Mouse (Mus musculus) stomach, embryonic 16.5 days (tissue): ENCODE data around the gene Atxn2l. TPM values are rescaled to one million over a fixed set of nuclear protein-coding genes. Genes with fewer than 3 reads are reported as not detected.

ENCODE experiments used
- ATAC-seq: fragments of 200-750 bp; cut with Nextera tagmentation; 2 replicates; pipeline ENCODE4 v1.8.0; 2017; ENCODE audit warnings: moderate number of reproducible peaks, moderate TSS enrichment; ENCODE audit not compliant: insufficient read depth, low FRiP score
- H3K27ac ChIP-seq: fragments of 300-500 bp; sonication (generic); 2 replicates; pipeline ENCODE4 v1.5.1; 2014; ENCODE audit warnings: low read length
- H3K27me3 ChIP-seq: fragments of 300-500 bp; sonication (generic); 2 replicates; pipeline ENCODE4 v1.6.1; 2014; ENCODE audit warnings: low read length, control low read depth, mixed read lengths; ENCODE audit not compliant: control insufficient read depth, insufficient read depth
- H3K36me3 ChIP-seq: fragments of 300-500 bp; sonication (generic); 2 replicates; pipeline ENCODE4 v1.6.1; 2014; ENCODE audit warnings: low read length; ENCODE audit not compliant: control insufficient read depth, insufficient read depth
- H3K4me1 ChIP-seq: fragments of 300-500 bp; sonication (generic); 2 replicates; pipeline ENCODE4 v1.6.1; 2014; ENCODE audit warnings: low read length, control low read depth, mixed read lengths; ENCODE audit not compliant: control insufficient read depth, insufficient read depth
- H3K4me2 ChIP-seq: fragments of 300-500 bp; sonication (generic); 2 replicates; pipeline ENCODE4 v1.6.1; 2014; ENCODE audit warnings: low read depth, low read length, mixed read lengths
- H3K4me3 ChIP-seq: fragments of 300-500 bp; sonication (generic); replicated peaks from 2 replicates; pipeline ENCODE4 v1.5.1; 2014; ENCODE audit warnings: mild to moderate bottlenecking, low read length
- H3K9ac ChIP-seq: fragments of 300-500 bp; sonication (generic); 2 replicates; pipeline ENCODE4 v1.6.1; 2014; ENCODE audit warnings: low read length
- H3K9me3 ChIP-seq: fragments of 300-500 bp; sonication (generic); replicated peaks from 2 replicates; pipeline ENCODE4 v1.6.1; 2016; ENCODE audit warnings: low read length, control low read depth; ENCODE audit not compliant: control insufficient read depth
- WGBS: fragments of 180-500 bp; shearing (Covaris S2); extraction: QIAGEN DNeasy Blood & Tissue Kit; methylation state at CpG from one replicate; pipeline ENCODE4 v1.1.7; 2014; 5-methylcytosine and 5-hydroxymethylcytosine counted together
- polyA plus RNA-seq: library from polyadenylated mRNA; unstranded; fragments of >200 nt; fragmentation: Nextera tagmentation; extraction: Ambion mirVana; gene quantifications from 2 replicates; pipeline ENCODE4 v1.2.1, GENCODE M21; 2015

Gene Atxn2l
- polyA plus RNA-seq, 1 experiment from 2014 or later = 33.4 TPM

GRCm38 (mm10) chr7:126449991-126450390, 53.2 kb downstream of the Atxn2l start:
- Histone ChIP-seq H3K27me3 (no peaks in the 10 kb centered on the region), H3K36me3 (no peaks in the 10 kb centered on the region), H3K4me2 (no peak overlapping the region), H3K4me1 (no peaks in the 10 kb centered on the region), H3K9me3 (no peaks in the 10 kb centered on the region), H3K9ac (no peak overlapping the region), H3K4me3 (no peak overlapping the region), H3K27ac (no peak overlapping the region)
- WGBS = 87% methylated on average over 18 of the region's 18 CpGs
- no peak for ATAC-seq

- Histone ChIP-seq H3K4me1 (no peaks in the 10 kb centered on the region), H3K4me3 (no peak overlapping the region), H3K9me3 (no peaks in the 10 kb centered on the region), H3K36me3 (no peaks in the 10 kb centered on the region), H3K27ac (no peak overlapping the region), H3K9ac (no peak overlapping the region), H3K4me2 (no peak overlapping the region), H3K27me3 (no peaks in the 10 kb centered on the region)
- 89% methylated on average over 19 of the region's 19 CpGs for WGBS
- no peak for ATAC-seq
Observed at GRCm38 (mm10) chr7:126448481-126448880, 54.8 kb downstream of the Atxn2l start.

- Histone ChIP-seq H3K4me3 (no peak overlapping the region), H3K4me1 (no peaks in the 10 kb centered on the region), H3K9me3 (no peaks in the 10 kb centered on the region), H3K27ac (no peak overlapping the region), H3K4me2 (no peak overlapping the region), H3K9ac (no peak overlapping the region), H3K27me3 (no peaks in the 10 kb centered on the region), H3K36me3 (no peaks in the 10 kb centered on the region)
- no peak for ATAC-seq
- WGBS = 91% methylated on average over 21 of the region's 21 CpGs
Observed at GRCm38 (mm10) chr7:126446217-126446616, 57.0 kb downstream of the Atxn2l start.

- H3K36me3 ChIP-seq = no peaks in the 10 kb centered on the region
- ATAC-seq = no peak
- no peak overlapping the region for H3K9ac ChIP-seq
- H3K27me3 ChIP-seq = no peaks in the 10 kb centered on the region
- H3K27ac ChIP-seq = no peak overlapping the region
- no peak overlapping the region for H3K4me2 ChIP-seq
- no peaks in the 10 kb centered on the region for H3K9me3 ChIP-seq
- H3K4me1 ChIP-seq = no peaks in the 10 kb centered on the region
- 93% methylated on average over 15 of the region's 15 CpGs for WGBS
- no peak overlapping the region for H3K4me3 ChIP-seq
Observed at GRCm38 (mm10) chr7:126445104-126445815, 58.0 kb downstream of the Atxn2l start.

GRCm38 (mm10) chr7:126444536-126444935, 58.7 kb downstream of the Atxn2l start:
- no peaks in the 10 kb centered on the region for H3K27me3 ChIP-seq
- H3K27ac ChIP-seq = no peak overlapping the region
- WGBS = 94% methylated on average over 9 of the region's 9 CpGs
- no peak overlapping the region for H3K9ac ChIP-seq
- no peaks in the 10 kb centered on the region for H3K4me1 ChIP-seq
- H3K9me3 ChIP-seq = no peaks in the 10 kb centered on the region
- H3K4me2 ChIP-seq = no peak overlapping the region
- H3K4me3 ChIP-seq = no peak overlapping the region
- H3K36me3 ChIP-seq = no peaks in the 10 kb centered on the region
- ATAC-seq = no peak

- H3K9ac ChIP-seq = no peak overlapping the region
- ATAC-seq = no peak
- no peaks in the 10 kb centered on the region for H3K36me3 ChIP-seq
- no peak overlapping the region for H3K4me2 ChIP-seq
- no peaks in the 10 kb centered on the region for H3K9me3 ChIP-seq
- WGBS = 94% methylated on average over 10 of the region's 10 CpGs
- no peak overlapping the region for H3K4me3 ChIP-seq
- H3K27me3 ChIP-seq = no peaks in the 10 kb centered on the region
- no peaks in the 10 kb centered on the region for H3K4me1 ChIP-seq
- no peak overlapping the region for H3K27ac ChIP-seq
Observed at GRCm38 (mm10) chr7:126443997-126444396, 59.2 kb downstream of the Atxn2l start.

Other genes with a start within 250 kb of the Atxn2l start
- 8.1 and 9.7 TPM in 2 replicates for gene Sbk1, start 230.8 kb downstream of the Atxn2l start, polyA plus RNA-seq
- gene Lat, start 133.9 kb downstream of the Atxn2l start, polyA plus RNA-seq = 0.51 and 2.0 TPM in 2 replicates
- gene Spns1, start 126.0 kb downstream of the Atxn2l start, polyA plus RNA-seq = 48.1 and 52.4 TPM in 2 replicates
- gene Nfatc2ip, start 106.7 kb downstream of the Atxn2l start, polyA plus RNA-seq = 1.1 and 1.4 TPM in 2 replicates
- gene Cd19, start 88.5 kb downstream of the Atxn2l start, polyA plus RNA-seq = 0.62 and 0.75 TPM in 2 replicates
- gene Rabep2, start 74.7 kb downstream of the Atxn2l start, polyA plus RNA-seq = 28.0 and 31.5 TPM in 2 replicates
- gene Atp2a1, start 40.3 kb downstream of the Atxn2l start, polyA plus RNA-seq = 4.0 and 110 TPM in 2 replicates
- 40.9 and 42.1 TPM in 2 replicates for gene Sh2b1, start 28.0 kb downstream of the Atxn2l start, polyA plus RNA-seq
- gene Tufm, start 16.1 kb downstream of the Atxn2l start, polyA plus RNA-seq = 140 and 154 TPM in 2 replicates
- 165 and 176 TPM in 2 replicates for gene Eif3c, start 63.0 kb upstream of the Atxn2l start, polyA plus RNA-seq
- 1.4 and 2.2 TPM in 2 replicates for gene Apobr, start 81.5 kb upstream of the Atxn2l start, polyA plus RNA-seq
- 30.4 and 33.3 TPM in 2 replicates for gene Cln3, start 82.4 kb upstream of the Atxn2l start, polyA plus RNA-seq
- not detected in 2 replicates for gene Il27, start 91.5 kb upstream of the Atxn2l start, polyA plus RNA-seq
- gene Nupr1, start 127.4 kb upstream of the Atxn2l start, polyA plus RNA-seq = 133 and 141 TPM in 2 replicates
- 40.4 and 47.6 TPM in 2 replicates for gene Sgf29, start 145.9 kb upstream of the Atxn2l start, polyA plus RNA-seq
- 11.9 and 13.0 TPM in 2 replicates for gene Sult1a1, start 173.0 kb upstream of the Atxn2l start, polyA plus RNA-seq
- gene Bola2, start 192.0 kb upstream of the Atxn2l start, polyA plus RNA-seq = 93.0 and 107 TPM in 2 replicates
- gene Slx1b, start 192.3 kb upstream of the Atxn2l start, polyA plus RNA-seq = 9.0 and 9.5 TPM in 2 replicates
- gene Coro1a, start 204.3 kb upstream of the Atxn2l start, polyA plus RNA-seq = 45.8 and 55.5 TPM in 2 replicates